Comparison of ENCODE assay signal across 8 mouse cellular contexts in the genomic region with DNA sequence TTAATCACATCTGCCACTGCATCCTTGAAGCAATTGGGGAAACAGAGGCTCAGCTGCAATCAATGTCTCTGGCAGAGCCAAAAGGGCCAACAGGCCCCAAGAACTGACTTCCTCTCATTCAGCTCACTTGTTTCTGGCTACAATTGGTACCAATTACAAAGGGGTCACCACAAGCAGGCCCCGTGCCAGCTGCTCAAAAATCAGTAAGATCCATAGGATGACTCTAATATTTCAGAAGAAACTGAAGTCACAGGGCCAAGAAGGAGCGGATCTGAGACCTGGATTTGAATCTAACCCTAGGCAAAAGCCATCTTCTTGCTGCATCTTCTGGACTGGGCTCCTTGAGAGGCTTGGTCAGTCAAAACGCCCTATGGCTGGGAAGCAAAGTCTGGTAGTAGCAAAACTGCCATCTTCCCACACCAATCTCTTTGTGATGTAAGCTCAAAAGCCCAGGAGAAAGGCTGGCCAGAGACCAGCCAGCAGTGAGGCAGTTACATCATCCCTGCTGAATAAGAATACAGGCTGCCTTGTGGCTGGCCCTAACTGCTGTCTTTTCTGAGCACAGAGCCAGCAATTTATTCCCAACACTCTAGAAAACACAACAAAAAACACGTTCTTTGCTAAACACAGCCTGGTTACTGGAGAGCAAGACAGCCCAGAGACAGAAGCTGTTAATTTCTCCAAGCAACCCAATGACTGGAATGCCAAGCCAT. TPM values are rescaled to one million over a fixed set of nuclear protein-coding genes. Genes with fewer than 3 reads are reported as not detected.
DNase-seq lines count a peak whose midpoint lies in the region; TF ChIP-seq lines count a peak whose summit lies in the region.

No protein-coding gene starts in this region.

- H3K4me3 ChIP-seq in olfactory bulb, adult 2 months (ENCODE audit: insufficient read depth, low read depth, low read length) = peak overlapping the region; percentile 67; the same call in 1 of the 2 replicates

- H3K27ac ChIP-seq in olfactory bulb, adult 2 months (ENCODE audit: insufficient read depth, low read depth, low read length) = peak overlapping the region; percentile 97; the same call in 1 of the 2 replicates

- 30% methylated on average over 4 of the region's 4 CpGs for WGBS in olfactory bulb, adult 2 months

- H3K4me1 ChIP-seq in olfactory bulb, adult 2 months (ENCODE audit: control insufficient read depth, insufficient read depth, low read length) = peaks cover 35% of the 10 kb centered on the region

- peak; percentile 62 to 81 for DNase-seq in layer of hippocampus, adult 18-20 months (ENCODE audit: low spot score in 2 of 2)
- no peak for DNase-seq in layer of hippocampus, adult 9-10 months (ENCODE audit: low spot score)
- peak; percentile 67 for DNase-seq in cerebellum, adult 9-11 months
- DNase-seq in frontal cortex, postnatal 36 days (ENCODE audit: low spot score in 2 of 2) = peak; percentile 56 to 81
- peak; percentile 63 to 72 for DNase-seq in left cerebral cortex, postnatal 36 days (ENCODE audit: low spot score in 2 of 2)
- no peak for DNase-seq in thymus, postnatal 14 days
- DNase-seq in gastrocnemius, adult 18-20 months (ENCODE audit: low spot score) = no peak

- TF ChIP-seq POLR2A in olfactory bulb, adult 2 months (IDR thresholded peaks at IDR 0.05; ENCODE audit: insufficient read depth, low read depth, low read length) = no peak

- no peak for TF ChIP-seq CTCF in olfactory bulb, adult 2 months (IDR thresholded peaks at IDR 0.05; ENCODE audit: insufficient read depth, low read depth, low read length)

- intact Hi-C loops in left cerebral cortex, postnatal 36 days (cut with DNase I) = no loop called here

RNA-seq across cellular contexts. Expression of a gene that starts 1.5 kb away (rescaled TPM):
- total RNA-seq in layer of hippocampus, adult 18-20 months (2021) = 10 to 100 TPM; 51.4 to 54.6 TPM
- total RNA-seq in left cerebral cortex, postnatal 36 days (2021) = 10 to 100 TPM; 55.1 to 60.7 TPM
- polyA plus RNA-seq in olfactory bulb, adult 2 months (2012; ENCODE audit: insufficient read depth, insufficient read length, low replicate concordance, missing spikeins) = not detected in 2 replicates
- 10 to 100 TPM; 37.5 to 45.6 TPM for total RNA-seq in gastrocnemius, adult 18-20 months (2021)

RNA-seq across cellular contexts. Expression of a gene that starts 1.7 kb away (rescaled TPM):
- 10 to 100 TPM; 81.6 to 89.6 TPM for total RNA-seq in layer of hippocampus, adult 18-20 months (2021)
- 10 to 100 TPM; 73.6 to 79.8 TPM for total RNA-seq in left cerebral cortex, postnatal 36 days (2021)
- polyA plus RNA-seq in olfactory bulb, adult 2 months (2012; ENCODE audit: insufficient read depth, insufficient read length, low replicate concordance, missing spikeins) = not detected in 2 replicates
- 10 to 100 TPM; 18.4 to 19.5 TPM for total RNA-seq in gastrocnemius, adult 18-20 months (2021)

RNA-seq across cellular contexts. Expression of a gene that starts 47.0 kb away (rescaled TPM):
- total RNA-seq in layer of hippocampus, adult 18-20 months (2021) = under 1 TPM; 0.32 to 0.53 TPM
- under 1 TPM; 0.52 to 0.88 TPM for total RNA-seq in left cerebral cortex, postnatal 36 days (2021)
- not detected in 2 replicates for polyA plus RNA-seq in olfactory bulb, adult 2 months (2012; ENCODE audit: insufficient read depth, insufficient read length, low replicate concordance, missing spikeins)
- total RNA-seq in gastrocnemius, adult 18-20 months (2021) = 1 to 10 TPM in 1 of 2 experiments, under 1 TPM in 1; 0.73 to 1.0 TPM

Comparison
In these comparisons a context has a peak if more than half of its experiments do, and no peak if none do; other contexts are left out.
1. DNase-seq: peak in layer of hippocampus, adult 18-20 months (2 of 2), cerebellum, adult 9-11 months (single experiment), frontal cortex, postnatal 36 days (2 of 2) and left cerebral cortex, postnatal 36 days (2 of 2); none in layer of hippocampus, adult 9-10 months (single experiment), thymus, postnatal 14 days (single experiment) and gastrocnemius, adult 18-20 months (single experiment).